Mouse (Mus musculus): ENCODE measurements around the gene Mrgprd. TPM values are rescaled to one million over a fixed set of nuclear protein-coding genes. Genes with fewer than 3 reads are reported as not detected.

Gene Mrgprd
- total and polyA plus RNA-seq, 2 experiments: not detected

DNA sequence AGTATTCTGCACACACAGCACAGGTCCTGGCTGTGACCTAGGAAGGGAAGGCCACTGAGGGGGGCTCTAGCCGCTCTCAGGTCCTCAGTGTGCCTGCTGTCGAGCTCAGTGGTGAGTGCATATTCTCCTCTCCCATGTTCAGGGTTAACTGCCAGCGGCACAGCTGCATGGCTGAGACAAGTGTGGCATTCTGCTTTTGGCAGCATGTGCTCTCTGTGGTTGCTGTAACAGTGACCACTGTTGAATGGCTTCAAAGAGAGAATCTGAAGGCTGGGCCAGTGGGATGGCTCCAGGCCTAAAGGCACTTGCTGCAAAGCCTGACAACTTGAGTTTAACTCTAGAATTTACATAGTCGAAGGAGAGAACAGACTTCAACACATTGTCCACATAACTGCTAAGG is 2.9 kb downstream of the Mrgprd start:
- DNase-seq (ENCODE audit: extremely low read depth, low read depth, low spot score): no peak
- no peak overlapping the region for H3K27ac ChIP-seq (replicated peaks; ENCODE audit: insufficient read depth, low read depth, low read length)
- WGBS: 72% methylated on average over 4 of the region's 4 CpGs
- no peaks in the 10 kb centered on the region for H3K4me1 ChIP-seq (ENCODE audit: control insufficient read depth, insufficient read depth, low read length)
- H3K9ac ChIP-seq (ENCODE audit: low read depth, low read length): no peak overlapping the region
- no peaks in the 10 kb centered on the region for H3K79me2 ChIP-seq (ENCODE audit: control insufficient read depth, insufficient read depth, low read length)
- H3K36me3 ChIP-seq (ENCODE audit: control insufficient read depth, insufficient read depth, low read length): no peaks in the 10 kb centered on the region
- TF ChIP-seq POLR2A (IDR thresholded peaks at IDR 0.05; ENCODE audit: extremely low read depth, insufficient read depth, low read length) (no peak), CTCF (IDR thresholded peaks at IDR 0.05; ENCODE audit: low read depth, low read length) (no peak)
- H3K27me3 ChIP-seq (ENCODE audit: control insufficient read depth, insufficient read depth, low read length): no peaks in the 10 kb centered on the region
- no peak overlapping the region for H3K4me3 ChIP-seq (ENCODE audit: insufficient read depth, low read depth, low read length)

DNA sequence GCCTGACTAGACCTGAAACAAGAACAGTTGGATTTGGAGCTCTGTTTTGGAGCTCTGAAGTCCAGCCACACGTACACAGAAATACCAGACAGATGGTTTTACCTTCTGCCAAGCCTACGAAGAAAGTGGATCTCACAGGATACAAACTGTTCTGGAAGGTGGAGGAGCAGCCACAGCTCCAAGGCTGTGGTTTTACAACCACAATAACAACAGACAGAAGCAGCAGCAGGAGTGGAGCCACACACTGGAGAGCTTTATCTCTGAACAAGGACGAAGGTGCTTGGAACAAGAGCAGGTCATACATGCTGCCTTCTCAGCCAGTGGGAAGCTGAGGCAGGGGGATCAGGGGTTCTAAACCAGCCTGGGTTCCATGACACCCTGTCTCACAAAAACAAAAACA is 4.8 kb downstream of the Mrgprd start:
- no peak for DNase-seq (ENCODE audit: extremely low read depth, low read depth, low spot score)
- Histone ChIP-seq H3K79me2 (ENCODE audit: control insufficient read depth, insufficient read depth, low read length) (no peaks in the 10 kb centered on the region), H3K27me3 (ENCODE audit: control insufficient read depth, insufficient read depth, low read length) (no peaks in the 10 kb centered on the region), H3K4me3 (ENCODE audit: insufficient read depth, low read depth, low read length) (no peak overlapping the region), H3K27ac (replicated peaks; ENCODE audit: insufficient read depth, low read depth, low read length) (no peak overlapping the region), H3K4me1 (ENCODE audit: control insufficient read depth, insufficient read depth, low read length) (no peaks in the 10 kb centered on the region), H3K9ac (ENCODE audit: low read depth, low read length) (no peak overlapping the region), H3K36me3 (ENCODE audit: control insufficient read depth, insufficient read depth, low read length) (no peaks in the 10 kb centered on the region)
- 63% methylated on average over 3 of the region's 3 CpGs for WGBS
- no peak for TF ChIP-seq CTCF (IDR thresholded peaks at IDR 0.05; ENCODE audit: low read depth, low read length)
- TF ChIP-seq POLR2A (IDR thresholded peaks at IDR 0.05; ENCODE audit: extremely low read depth, insufficient read depth, low read length): no peak

DNA sequence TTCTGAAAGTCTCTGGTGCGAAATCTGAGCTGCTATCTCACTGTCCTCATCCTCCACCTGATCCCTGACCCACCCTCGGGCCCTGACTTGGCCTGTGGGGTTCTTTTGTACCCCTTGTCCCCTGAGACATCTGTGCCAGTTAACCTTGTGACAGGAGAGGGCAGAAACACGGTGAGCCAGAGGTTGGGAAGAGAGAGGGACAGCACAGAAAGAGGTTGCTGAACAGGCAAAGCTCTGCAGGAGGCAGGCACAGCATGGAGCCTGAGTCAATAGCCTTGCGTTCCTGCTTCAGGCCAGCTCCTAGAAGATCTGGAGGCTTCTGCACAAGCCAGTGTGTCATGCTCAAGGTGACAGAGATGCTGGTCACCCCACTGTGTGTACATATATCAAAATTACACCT is 9.0 kb downstream of the Mrgprd start:
- H3K4me1 ChIP-seq (ENCODE audit: control insufficient read depth, insufficient read depth, low read length): no peaks in the 10 kb centered on the region
- TF ChIP-seq CTCF (IDR thresholded peaks at IDR 0.05; ENCODE audit: low read depth, low read length) (no peak), POLR2A (IDR thresholded peaks at IDR 0.05; ENCODE audit: extremely low read depth, insufficient read depth, low read length) (no peak)
- H3K4me3 ChIP-seq (ENCODE audit: insufficient read depth, low read depth, low read length): no peak overlapping the region
- no peak overlapping the region for H3K9ac ChIP-seq (ENCODE audit: low read depth, low read length)
- 50% methylated on average over 4 of the region's 4 CpGs for WGBS
- H3K79me2 ChIP-seq (ENCODE audit: control insufficient read depth, insufficient read depth, low read length): no peaks in the 10 kb centered on the region
- DNase-seq (ENCODE audit: extremely low read depth, low read depth, low spot score): no peak
- no peak overlapping the region for H3K27ac ChIP-seq (replicated peaks; ENCODE audit: insufficient read depth, low read depth, low read length)
- H3K36me3 ChIP-seq (ENCODE audit: control insufficient read depth, insufficient read depth, low read length): no peaks in the 10 kb centered on the region
- H3K27me3 ChIP-seq (ENCODE audit: control insufficient read depth, insufficient read depth, low read length): no peaks in the 10 kb centered on the region

DNA sequence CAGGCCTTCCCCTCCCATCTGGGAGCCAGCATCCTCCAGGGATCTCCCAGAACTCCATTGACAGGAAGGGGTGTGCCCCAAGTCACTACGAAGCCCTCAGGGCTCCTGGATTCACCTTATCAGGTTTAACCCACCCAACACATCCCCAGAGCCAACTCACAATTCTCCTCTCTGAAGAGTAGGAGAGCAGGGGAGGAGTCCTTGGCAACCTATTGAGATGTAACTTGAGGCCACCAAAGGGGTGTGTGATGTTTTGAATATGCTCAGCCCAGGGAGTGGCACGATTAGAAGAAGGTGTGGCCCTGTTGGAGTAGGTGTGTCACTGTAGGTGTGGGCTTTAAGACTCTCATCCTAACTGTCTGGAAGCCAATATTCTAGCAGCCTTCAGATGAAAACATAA is 11.1 kb downstream of the Mrgprd start:
- no peaks in the 10 kb centered on the region for H3K4me1 ChIP-seq (ENCODE audit: control insufficient read depth, insufficient read depth, low read length)
- DNase-seq (ENCODE audit: extremely low read depth, low read depth, low spot score): no peak
- no peaks in the 10 kb centered on the region for H3K27me3 ChIP-seq (ENCODE audit: control insufficient read depth, insufficient read depth, low read length)
- no peak overlapping the region for H3K9ac ChIP-seq (ENCODE audit: low read depth, low read length)
- no peaks in the 10 kb centered on the region for H3K36me3 ChIP-seq (ENCODE audit: control insufficient read depth, insufficient read depth, low read length)
- H3K4me3 ChIP-seq (ENCODE audit: insufficient read depth, low read depth, low read length): no peak overlapping the region
- WGBS: 57% methylated on average over 2 of the region's 2 CpGs
- H3K27ac ChIP-seq (replicated peaks; ENCODE audit: insufficient read depth, low read depth, low read length): no peak overlapping the region
- no peaks in the 10 kb centered on the region for H3K79me2 ChIP-seq (ENCODE audit: control insufficient read depth, insufficient read depth, low read length)
- no peak for TF ChIP-seq POLR2A (IDR thresholded peaks at IDR 0.05; ENCODE audit: extremely low read depth, insufficient read depth, low read length)

DNA sequence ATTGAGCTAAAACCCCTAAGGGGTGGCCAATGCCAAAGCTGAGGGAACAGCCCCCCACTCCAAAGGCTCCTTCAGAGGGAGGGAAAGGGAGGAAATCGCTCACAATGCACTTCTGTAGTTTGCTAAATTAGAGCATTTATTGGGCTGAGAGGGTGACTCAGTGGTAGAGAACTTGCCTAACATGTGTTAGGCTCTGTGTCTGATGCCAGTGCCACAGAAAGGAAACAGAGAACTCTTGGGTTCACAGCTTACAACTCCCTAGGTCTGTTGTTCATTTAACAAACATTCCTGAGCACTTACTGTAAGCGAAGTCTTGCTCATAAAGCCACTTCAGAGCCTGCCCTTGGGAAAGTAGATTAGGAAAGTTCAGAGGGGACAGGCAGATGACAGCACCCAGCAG is 15.3 kb downstream of the Mrgprd start:
- 77% methylated on average over 2 of the region's 2 CpGs for WGBS
- H3K4me1 ChIP-seq (ENCODE audit: control insufficient read depth, insufficient read depth, low read length): no peaks in the 10 kb centered on the region
- DNase-seq (ENCODE audit: extremely low read depth, low read depth, low spot score): no peak
- H3K27me3 ChIP-seq (ENCODE audit: control insufficient read depth, insufficient read depth, low read length): no peaks in the 10 kb centered on the region
- H3K79me2 ChIP-seq (ENCODE audit: control insufficient read depth, insufficient read depth, low read length): no peaks in the 10 kb centered on the region
- no peak overlapping the region for H3K9ac ChIP-seq (ENCODE audit: low read depth, low read length)
- TF ChIP-seq POLR2A (IDR thresholded peaks at IDR 0.05; ENCODE audit: extremely low read depth, insufficient read depth, low read length) (no peak), CTCF (IDR thresholded peaks at IDR 0.05; ENCODE audit: low read depth, low read length) (no peak)
- no peak overlapping the region for H3K4me3 ChIP-seq (ENCODE audit: insufficient read depth, low read depth, low read length)
- no peak overlapping the region for H3K27ac ChIP-seq (replicated peaks; ENCODE audit: insufficient read depth, low read depth, low read length)
- H3K36me3 ChIP-seq (ENCODE audit: control insufficient read depth, insufficient read depth, low read length): no peaks in the 10 kb centered on the region

DNA sequence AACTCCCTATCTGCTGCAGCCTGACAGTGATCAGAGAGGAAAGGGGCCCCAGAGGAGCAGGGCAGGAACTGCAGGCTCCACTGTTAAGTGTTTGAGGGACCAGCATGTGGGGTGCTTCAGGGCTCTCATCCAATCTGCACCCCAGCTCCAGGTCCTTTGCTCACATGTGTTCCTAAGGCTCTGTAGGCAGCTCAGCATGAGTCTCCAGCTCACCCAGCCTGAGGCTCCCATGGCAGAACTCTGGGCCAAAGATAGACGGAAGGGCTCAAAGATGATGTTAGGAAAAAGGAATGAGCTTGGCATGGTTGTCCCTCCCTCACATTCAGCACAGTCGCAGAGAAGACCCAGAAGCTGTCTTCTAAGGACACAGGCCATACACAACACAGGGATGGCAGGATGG is 16.0 kb downstream of the Mrgprd start:
- Histone ChIP-seq H3K79me2 (ENCODE audit: control insufficient read depth, insufficient read depth, low read length) (no peaks in the 10 kb centered on the region), H3K36me3 (ENCODE audit: control insufficient read depth, insufficient read depth, low read length) (no peaks in the 10 kb centered on the region), H3K9ac (ENCODE audit: low read depth, low read length) (no peak overlapping the region), H3K4me1 (ENCODE audit: control insufficient read depth, insufficient read depth, low read length) (no peaks in the 10 kb centered on the region), H3K27me3 (ENCODE audit: control insufficient read depth, insufficient read depth, low read length) (no peaks in the 10 kb centered on the region), H3K27ac (replicated peaks; ENCODE audit: insufficient read depth, low read depth, low read length) (no peak overlapping the region), H3K4me3 (ENCODE audit: insufficient read depth, low read depth, low read length) (no peak overlapping the region)
- WGBS: 85% methylated on average over 2 of the region's 2 CpGs
- TF ChIP-seq POLR2A (IDR thresholded peaks at IDR 0.05; ENCODE audit: extremely low read depth, insufficient read depth, low read length) (no peak), CTCF (IDR thresholded peaks at IDR 0.05; ENCODE audit: low read depth, low read length) (no peak)
- DNase-seq (ENCODE audit: extremely low read depth, low read depth, low spot score): no peak

Measured in liver, adult 2 months (tissue).